ENCODE assay signal across 22 mouse cellular contexts in genomic region chr16:30559312-30559992, GRCm38 (mm10). TPM values are rescaled to one million over a fixed set of nuclear protein-coding genes. Genes with fewer than 3 reads are reported as not detected.
DNase-seq lines count a peak whose midpoint lies in the region; ATAC-seq lines count a peak whose summit lies in the region.
"Had no signal": no experiment of that assay in that cellular context is flagged by ENCODE, and none has a peak within 500 bp of the region (broad histone marks: within the 10 kb centered on the region; RNA-seq: fewer than 3 reads in every experiment).

No protein-coding gene starts in this region.

- peak overlapping the region; percentile 77 for H3K27ac ChIP-seq in heart, embryonic 16.5 days (ENCODE audit: low read length)
- H3K27ac ChIP-seq in forebrain, embryonic 10.5 days: no peak overlapping the region
- H3K27ac ChIP-seq: forebrain, embryonic 15.5 days; hindbrain, embryonic 13.5 days; limb, embryonic 10.5 days; midbrain, embryonic 10.5 days; neural tube, embryonic 13.5 days had no signal

- no peak for ATAC-seq in heart, embryonic 16.5 days (replicated peaks; ENCODE audit: extremely low read depth, insufficient read depth, low FRiP score)
- ATAC-seq: forebrain, embryonic 15.5 days; Patski had no signal

- H3K4me2 ChIP-seq in heart, embryonic 16.5 days (ENCODE audit: low read depth, low read length): no peak overlapping the region
- H3K4me2 ChIP-seq: forebrain, embryonic 15.5 days; hindbrain, embryonic 13.5 days; liver, embryonic 11.5 days; lung, embryonic 14.5 days; neural tube, embryonic 13.5 days had no signal

- no peak overlapping the region for H3K4me3 ChIP-seq in heart, embryonic 16.5 days (ENCODE audit: low read length)
- H3K4me3 ChIP-seq in forebrain, embryonic 10.5 days: no peak overlapping the region
- H3K4me3 ChIP-seq: erythroblast, embryonic 14.5 days; forebrain, embryonic 15.5 days; hindbrain, embryonic 13.5 days; limb, embryonic 10.5 days; midbrain, embryonic 10.5 days; neural tube, embryonic 13.5 days had no signal

- H3K27me3 ChIP-seq in heart, embryonic 16.5 days (ENCODE audit: control insufficient read depth, insufficient read depth, low read length): no peaks in the 10 kb centered on the region
- H3K27me3 ChIP-seq in forebrain, embryonic 10.5 days (ENCODE audit: poor library complexity, severe bottlenecking): no peaks in the 10 kb centered on the region
- H3K27me3 ChIP-seq: CH12.LX; forebrain, embryonic 15.5 days; hindbrain, embryonic 13.5 days; neural tube, embryonic 13.5 days; Patski had no signal

- H3K9ac ChIP-seq in heart, embryonic 16.5 days (ENCODE audit: low read length): peak overlapping the region; percentile 19; the same call in 1 of the 2 replicates
- H3K9ac ChIP-seq: forebrain, embryonic 15.5 days; hindbrain, embryonic 13.5 days; lung, embryonic 14.5 days; neural tube, embryonic 13.5 days had no signal

- peaks cover 13% of the 10 kb centered on the region; the same call in 1 of the 2 replicates for H3K4me1 ChIP-seq in heart, embryonic 16.5 days (ENCODE audit: control insufficient read depth, insufficient read depth, low read length)
- H3K4me1 ChIP-seq in forebrain, embryonic 10.5 days: no peaks in the 10 kb centered on the region
- H3K4me1 ChIP-seq: forebrain, embryonic 15.5 days; hindbrain, embryonic 13.5 days; limb, embryonic 10.5 days; midbrain, embryonic 10.5 days; neural tube, embryonic 13.5 days had no signal

- 63% methylated on average over 5 of the region's 5 CpGs for WGBS in heart, embryonic 16.5 days
- WGBS in forebrain, embryonic 10.5 days: 91% methylated on average over 5 of the region's 5 CpGs

- peaks cover 17% of the 10 kb centered on the region for H3K9me3 ChIP-seq in heart, embryonic 16.5 days (replicated peaks; ENCODE audit: control insufficient read depth, low read length)
- H3K9me3 ChIP-seq in forebrain, embryonic 10.5 days: peaks cover 30% of the 10 kb centered on the region; the same call in 1 of the 2 replicates
- H3K9me3 ChIP-seq: limb, embryonic 10.5 days had no signal

- H3K36me3 ChIP-seq in heart, embryonic 16.5 days (ENCODE audit: control insufficient read depth, insufficient read depth): peaks cover 48% of the 10 kb centered on the region
- peaks cover 92% of the 10 kb centered on the region for H3K36me3 ChIP-seq in forebrain, embryonic 10.5 days (replicated peaks)

- DNase-seq in adrenal gland, postnatal 14 days: peak; percentile 30
- DNase-seq in adrenal gland, postnatal 4 days (ENCODE audit: low spot score in 2 of 2): no peak
- DNase-seq in heart, postnatal 4 days: no peak
- peak; percentile 21 for DNase-seq in ovary, postnatal 36 days (ENCODE audit: low spot score)
- no peak for DNase-seq in ovary, postnatal 10 days (ENCODE audit: low spot score)
- DNase-seq in layer of hippocampus, postnatal 36 days: no peak
- DNase-seq in forebrain, embryonic 10.5 days (ENCODE audit: extremely low spot score, low spot score): no peak
- DNase-seq: cerebellum, adult 2 months; kidney, adult 18-20 months; lung, embryonic 14.5 days; lung, postnatal 4 days; thymus, postnatal 4 days had no signal

RNA-seq across cellular contexts. Expression of gene Tmem44, which starts 8.8 kb away (rescaled TPM):
- 6.0 and 9.1 TPM in 2 replicates for total RNA-seq in adrenal gland, postnatal 14 days (2021)
- 10 to 100 TPM; 11.0 to 11.7 TPM for total RNA-seq in adrenal gland, postnatal 4 days (2021)
- polyA plus RNA-seq in heart, embryonic 16.5 days (2015; fragmentation: Nextera tagmentation; extraction: Ambion mirVana): 19.3 and 21.5 TPM in 2 replicates
- 10 to 100 TPM; 19.4 to 19.7 TPM for total RNA-seq in heart, postnatal 4 days (2021)
- total RNA-seq in layer of hippocampus, postnatal 36 days (2021): 10 to 100 TPM; 32.3 to 38.0 TPM
- polyA plus RNA-seq in forebrain, embryonic 10.5 days (2016; fragmentation: Nextera tagmentation; extraction: Ambion mirVana): 18.8 and 19.9 TPM in 2 replicates

RNA-seq across cellular contexts. Expression of gene Lsg1, which starts 27.9 kb away (rescaled TPM):
- total RNA-seq in adrenal gland, postnatal 14 days (2021): 31.0 and 33.2 TPM in 2 replicates
- 10 to 100 TPM; 51.5 to 52.0 TPM for total RNA-seq in adrenal gland, postnatal 4 days (2021)
- polyA plus RNA-seq in heart, embryonic 16.5 days (2015; fragmentation: Nextera tagmentation; extraction: Ambion mirVana): 28.2 and 37.5 TPM in 2 replicates
- total RNA-seq in heart, postnatal 4 days (2021): 10 to 100 TPM; 31.5 to 33.2 TPM
- total RNA-seq in layer of hippocampus, postnatal 36 days (2021): 10 to 100 TPM; 17.1 to 19.8 TPM
- polyA plus RNA-seq in forebrain, embryonic 10.5 days (2016; fragmentation: Nextera tagmentation; extraction: Ambion mirVana): 86.6 and 87.4 TPM in 2 replicates

RNA-seq across cellular contexts. Expression of gene Fam43a, which starts 40.1 kb away (rescaled TPM):
- total RNA-seq in adrenal gland, postnatal 14 days (2021): 33.6 and 48.4 TPM in 2 replicates
- 10 to 100 TPM; 45.6 to 51.8 TPM for total RNA-seq in adrenal gland, postnatal 4 days (2021)
- polyA plus RNA-seq in heart, embryonic 16.5 days (2015; fragmentation: Nextera tagmentation; extraction: Ambion mirVana): 19.7 and 20.4 TPM in 2 replicates
- total RNA-seq in heart, postnatal 4 days (2021): 10 to 100 TPM; 26.2 to 29.0 TPM
- 10 to 100 TPM in 1 of 2 experiments, 1 to 10 TPM in 1; 9.6 to 13.6 TPM for total RNA-seq in layer of hippocampus, postnatal 36 days (2021)
- 13.8 and 14.7 TPM in 2 replicates for polyA plus RNA-seq in forebrain, embryonic 10.5 days (2016; fragmentation: Nextera tagmentation; extraction: Ambion mirVana)

Comparison
In these comparisons a context has a peak if more than half of its experiments do, and no peak if none do; other contexts are left out.
1. DNase-seq: peak in adrenal gland, postnatal 14 days (single experiment) and ovary, postnatal 36 days (single experiment); none in adrenal gland, postnatal 4 days (0 of 2), heart, postnatal 4 days (single experiment), ovary, postnatal 10 days (single experiment), layer of hippocampus, postnatal 36 days (0 of 2) and forebrain, embryonic 10.5 days (single experiment).